Mouse (Mus musculus) limb, embryonic 14.5 days (tissue): Measurements from ENCODE around the gene Gfer. TPM values are rescaled to one million over a fixed set of nuclear protein-coding genes. Genes with fewer than 3 reads are reported as not detected.

ENCODE experiments used
- ATAC-seq: fragments of 200-750 bp; cut with Nextera tagmentation; 2 replicates; pipeline ENCODE4 v1.8.0; 2017; ENCODE audit warnings: low read depth, moderate number of reproducible peaks, moderate TSS enrichment; ENCODE audit not compliant: low FRiP score
- DNase-seq: peaks from one replicate; pipeline ENCODE4 v3.0.0-alpha.2; 2015; ENCODE audit warnings: low spot score
- H3K27ac ChIP-seq: fragments of 300-500 bp; sonication (generic); replicated peaks from 2 replicates; pipeline ENCODE4 v1.5.1; 2014; ENCODE audit warnings: low read depth, mild to moderate bottlenecking, low read length, moderate library complexity, mixed read lengths
- H3K27me3 ChIP-seq: fragments of 300-500 bp; sonication (generic); 2 replicates; pipeline ENCODE4 v1.6.1; 2014; ENCODE audit warnings: low read length, mixed read lengths; ENCODE audit not compliant: control insufficient read depth, insufficient read depth
- H3K36me3 ChIP-seq: fragments of 300-500 bp; sonication (generic); 2 replicates; pipeline ENCODE4 v1.6.1; 2014; ENCODE audit warnings: mild to moderate bottlenecking, low read length, moderate library complexity, mixed read lengths; ENCODE audit not compliant: control insufficient read depth, insufficient read depth
- H3K4me1 ChIP-seq: fragments of 300-500 bp; sonication (generic); 2 replicates; pipeline ENCODE4 v1.6.1; 2014; ENCODE audit warnings: antibody characterized with exemption, low read length, mixed read lengths; ENCODE audit not compliant: control insufficient read depth, insufficient read depth
- H3K4me2 ChIP-seq: fragments of 300-500 bp; sonication (generic); replicated peaks from 2 replicates; pipeline ENCODE4 v1.6.1; 2014; ENCODE audit warnings: low read depth, mild to moderate bottlenecking, low read length, moderate library complexity; ENCODE audit not compliant: severe bottlenecking
- H3K4me3 ChIP-seq: fragments of 300-500 bp; sonication (generic); replicated peaks from 2 replicates; pipeline ENCODE4 v1.5.1; 2014; ENCODE audit warnings: low read length
- H3K9ac ChIP-seq: fragments of 300-500 bp; sonication (generic); 2 replicates; pipeline ENCODE4 v1.6.1; 2014; ENCODE audit warnings: mild to moderate bottlenecking, low read depth, low read length, moderate library complexity; ENCODE audit not compliant: severe bottlenecking
- H3K9me3 ChIP-seq: fragments of 300-500 bp; sonication (generic); 2 replicates; pipeline ENCODE4 v1.6.1; 2016; ENCODE audit warnings: low read length; ENCODE audit not compliant: control insufficient read depth
- POLR2A ChIP-seq: fragments of 200-500 bp; IDR thresholded peaks from 2 replicates; pipeline ENCODE4 v1.8.0; 2012; ENCODE audit warnings: inconsistent platforms, mild to moderate bottlenecking, moderate library complexity, borderline replicate concordance; ENCODE audit not compliant: insufficient read depth, insufficient read length; ENCODE audit errors: extremely low read depth
- WGBS: fragments of 180-500 bp; shearing (Covaris S2); extraction: QIAGEN DNeasy Blood & Tissue Kit; methylation state at CpG from one replicate; pipeline ENCODE4 v1.1.7; 2014; 5-methylcytosine and 5-hydroxymethylcytosine counted together
- polyA plus RNA-seq, 2 experiments: library from polyadenylated mRNA; depleted of rRNA in 1 of 2; stranded (reverse) in 1 of 2; unstranded in 1 of 2; fragments of >200 nt; fragmentation: Nextera tagmentation in 1 of 2; extraction: Ambion mirVana in 1 of 2; gene quantifications; 2 replicates each; pipeline versions ENCODE4 v1.2.1 to v1.2.3; 2012 to 2014

The Gfer gene
- polyA plus RNA-seq, 2 experiments: 34.2 to 38.6 TPM

DNA sequence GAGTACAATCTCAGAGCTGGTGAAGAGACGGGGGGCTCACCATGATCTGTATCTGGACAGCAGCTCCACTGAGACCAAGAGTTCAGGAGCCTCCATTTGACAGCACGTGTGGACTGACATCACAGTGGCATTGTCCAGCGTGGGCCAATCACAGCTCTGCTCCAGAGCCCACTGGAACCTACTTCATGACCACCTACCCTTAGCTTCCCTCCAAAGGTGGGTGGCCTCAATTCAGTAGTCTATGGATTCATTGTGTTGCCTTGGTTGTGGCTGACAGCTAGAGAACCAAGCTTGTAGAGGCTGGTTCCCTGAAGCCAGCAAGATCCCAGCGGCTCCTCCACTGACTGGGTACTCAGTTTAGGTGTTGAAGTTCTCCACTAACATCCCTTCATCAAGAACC, 22.0 kb upstream of the Gfer start, which contains the start of the genes Rnf151 and Rps2:
TSS of gene Rnf151 (minus strand) at position 121 of the 400 bp plus-strand sequence.
TSS of gene Rps2 (plus strand) at position 174 of the 400 bp plus-strand sequence.
- no peak for TF ChIP-seq POLR2A
- no peaks in the 10 kb centered on the region for H3K27me3 ChIP-seq
- no peak for ATAC-seq
- H3K9me3 ChIP-seq: no peaks in the 10 kb centered on the region
- DNase-seq: no peak
- H3K36me3 ChIP-seq: peaks cover 38% of the 10 kb centered on the region
- 81% methylated on average over 4 of the region's 4 CpGs for WGBS
- H3K4me1 ChIP-seq: peaks cover 15% of the 10 kb centered on the region; the same call in 1 of the 2 replicates
- peak within 1 kb of the TSS; percentile 93; the same call in 1 of the 2 replicates for H3K9ac ChIP-seq
- H3K4me2 ChIP-seq: peak within 1 kb of the TSS; percentile 47
- no peak within 1 kb of the TSS for H3K27ac ChIP-seq
- H3K4me3 ChIP-seq: peak within 1 kb of the TSS; percentile 90

DNA sequence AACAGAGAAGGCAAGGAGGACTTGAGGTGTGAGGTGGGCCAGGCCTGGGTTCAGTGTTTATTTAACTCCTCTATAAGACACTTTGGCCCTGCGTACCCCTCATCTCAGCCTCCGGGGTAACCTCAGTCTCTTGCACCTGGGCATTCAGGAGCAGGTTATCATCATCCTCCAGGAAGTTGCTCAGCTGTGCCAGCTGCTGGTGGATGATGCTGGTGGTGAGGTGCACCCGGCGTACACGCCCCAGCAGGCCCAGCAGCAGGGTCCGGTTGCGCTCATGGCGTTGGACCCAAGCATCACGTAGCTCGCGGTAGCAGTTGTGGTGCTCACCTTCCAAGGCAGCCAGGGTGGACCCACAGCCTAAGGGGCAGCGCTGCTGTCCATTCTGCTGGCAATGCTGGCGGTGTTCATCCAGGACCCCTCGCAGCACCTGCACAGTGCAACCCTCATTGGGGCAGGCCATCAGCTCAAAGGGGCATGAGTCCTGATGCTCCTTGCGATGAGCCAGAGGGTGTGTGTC, 20.3 kb upstream of the Gfer start:
- Histone ChIP-seq H3K4me2 (no peak overlapping the region), H3K27me3 (no peaks in the 10 kb centered on the region), H3K36me3 (peaks cover 24% of the 10 kb centered on the region), H3K27ac (no peak overlapping the region), H3K4me1 (peaks cover 4% of the 10 kb centered on the region; the same call in 1 of the 2 replicates), H3K9me3 (no peaks in the 10 kb centered on the region), H3K9ac (no peak overlapping the region), H3K4me3 (no peak overlapping the region)
- WGBS: 95% methylated on average over 15 of the region's 15 CpGs
- DNase-seq: no peak
- ATAC-seq: no peak
- TF ChIP-seq POLR2A: no peak

DNA sequence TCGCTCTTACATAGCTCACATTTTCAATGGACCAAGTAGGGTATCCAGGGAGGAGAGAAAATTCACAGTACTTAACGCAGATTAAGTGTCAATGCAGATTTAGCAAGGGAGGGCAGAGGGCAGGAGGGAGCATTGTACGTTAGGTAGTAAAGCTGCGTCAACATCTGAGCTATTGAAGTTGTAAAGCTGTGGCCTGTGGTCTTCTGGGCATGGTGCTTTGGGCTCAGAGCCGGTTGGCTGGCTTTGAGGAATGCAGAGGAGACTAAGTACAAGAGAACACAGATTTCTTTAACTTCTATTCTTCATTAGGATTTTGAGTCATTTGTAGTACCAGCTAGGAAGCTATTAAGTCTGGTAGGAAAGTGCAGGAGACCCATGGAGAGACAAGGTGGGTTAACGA, 19.6 kb upstream of the Gfer start:
- H3K36me3 ChIP-seq: peaks cover 21% of the 10 kb centered on the region
- no peaks in the 10 kb centered on the region for H3K9me3 ChIP-seq
- no peak overlapping the region for H3K27ac ChIP-seq
- DNase-seq (no peak), ATAC-seq (no peak)
- no peaks in the 10 kb centered on the region for H3K27me3 ChIP-seq
- H3K4me3 ChIP-seq: no peak overlapping the region
- H3K4me2 ChIP-seq: no peak overlapping the region
- TF ChIP-seq POLR2A: no peak
- peaks cover 3% of the 10 kb centered on the region; the same call in 1 of the 2 replicates for H3K4me1 ChIP-seq
- WGBS: 67% methylated on average over 6 of the region's 6 CpGs
- H3K9ac ChIP-seq: no peak overlapping the region

DNA sequence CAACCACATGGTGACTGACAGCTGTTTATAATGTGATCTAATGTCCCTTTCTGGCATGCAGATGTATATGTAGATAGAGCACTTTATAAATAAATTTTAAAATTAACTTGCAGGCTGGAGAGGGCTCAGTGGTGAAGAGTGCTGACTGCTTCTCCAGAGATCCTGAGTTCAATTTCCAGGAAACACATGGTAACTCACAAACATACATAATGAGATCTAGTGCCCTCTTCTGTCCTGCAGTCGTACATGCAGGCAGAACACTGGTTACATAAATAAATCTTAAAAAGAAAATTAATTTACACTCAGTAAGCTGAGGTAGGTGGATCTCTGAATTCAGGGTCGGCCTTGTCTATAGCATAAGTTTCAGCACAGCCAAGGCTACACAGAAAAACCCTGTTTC, 12.7 kb upstream of the Gfer start:
- no peak for TF ChIP-seq POLR2A
- Histone ChIP-seq H3K27me3 (no peaks in the 10 kb centered on the region), H3K9me3 (no peaks in the 10 kb centered on the region), H3K9ac (no peak overlapping the region), H3K4me3 (no peak overlapping the region), H3K4me1 (peaks cover 8% of the 10 kb centered on the region; the same call in 1 of the 2 replicates), H3K27ac (no peak overlapping the region), H3K4me2 (no peak overlapping the region), H3K36me3 (peaks cover 21% of the 10 kb centered on the region)
- DNase-seq: no peak
- WGBS: 28% methylated on average over 2 of the region's 2 CpGs
- ATAC-seq: no peak

DNA sequence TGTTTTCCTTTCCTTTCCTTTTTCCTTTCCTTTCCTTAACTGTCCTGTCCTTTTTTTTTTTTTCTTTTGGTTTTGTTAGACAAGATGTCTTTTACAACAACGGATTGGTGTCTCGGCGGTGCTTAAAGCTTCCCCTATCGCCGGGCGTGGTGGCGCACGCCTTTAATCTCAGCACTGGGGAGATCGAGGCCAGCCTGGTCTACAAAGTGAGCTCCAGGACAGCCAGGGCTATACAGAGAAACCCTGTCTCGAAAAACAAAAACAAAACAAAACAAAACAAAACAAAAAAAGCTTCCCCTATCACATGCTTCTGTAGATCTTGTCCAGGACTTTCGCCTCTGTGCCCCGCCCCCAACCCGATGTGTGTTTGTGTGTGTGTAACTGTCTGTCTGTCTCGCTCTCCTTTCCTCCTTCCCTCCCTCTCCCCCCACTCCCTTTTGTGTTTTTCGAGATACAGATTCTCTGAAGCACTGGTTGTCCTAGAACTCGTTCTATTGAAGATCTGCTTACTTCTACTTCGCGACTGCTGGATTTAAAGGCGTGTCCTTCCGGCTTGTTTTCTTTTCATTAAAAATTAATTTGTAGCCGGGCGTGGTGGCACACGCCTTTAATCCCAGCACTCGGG, 12.0 kb upstream of the Gfer start:
- no peak for DNase-seq
- no peaks in the 10 kb centered on the region for H3K9me3 ChIP-seq
- H3K27ac ChIP-seq: peak overlapping the region; percentile 67
- peaks cover 25% of the 10 kb centered on the region for H3K36me3 ChIP-seq
- H3K4me2 ChIP-seq: peak overlapping the region; percentile 78
- TF ChIP-seq POLR2A: no peak
- H3K9ac ChIP-seq: peak overlapping the region; percentile 65
- H3K4me3 ChIP-seq: peak overlapping the region; percentile 78
- peaks cover 8% of the 10 kb centered on the region; the same call in 1 of the 2 replicates for H3K4me1 ChIP-seq
- no peaks in the 10 kb centered on the region for H3K27me3 ChIP-seq
- 3% methylated on average over 24 of the region's 24 CpGs for WGBS
- ATAC-seq: peak; percentile 35
